Mouse (Mus musculus): ENCODE measurements around the gene Setd7. TPM values are rescaled to one million over a fixed set of nuclear protein-coding genes. Genes with fewer than 3 reads are reported as not detected.

Setd7 gene
- total RNA-seq, 2 experiments from 2014 or later, result 57.0 to 67.0 TPM

- intact Hi-C loops (cut with DNase I), result loop anchor here (10.0 kb wide), 2 partner anchors 622 to 1982 kb away; partner anchors contain the start of genes Maml3, Nhlrc3 and Proser1
Measured at GRCm38 (mm10) chr3:51482781-51483180, 77.9 kb downstream of the Setd7 start.

GRCm38 (mm10) chr3:51481881-51482280 lies 78.8 kb downstream of the Setd7 start:
- no peak for DNase-seq
- intact Hi-C loops (cut with DNase I), result loop anchor here (2.0 to 10.0 kb wide), 3 partner anchors 171 to 1983 kb away; partner anchors contain the start of genes Maml3, Nhlrc3 and Proser1

More at GRCm38 (mm10) chr3:51482781-51483180, 77.9 kb downstream of the Setd7 start:
- DNase-seq, result no peak

GRCm38 (mm10) chr3:51481059-51481458 lies 79.6 kb downstream of the Setd7 start:
- intact Hi-C loops (cut with DNase I), result loop anchor here (2.0 to 10.0 kb wide), 3 partner anchors 172 to 1984 kb away; partner anchors contain the start of genes Maml3, Nhlrc3 and Proser1

GRCm38 (mm10) chr3:51479893-51480292 lies 80.8 kb downstream of the Setd7 start:
- DNase-seq, result no peak
- intact Hi-C loops (cut with DNase I), result loop anchor here (2.0 to 10.0 kb wide), 3 partner anchors 173 to 1985 kb away; partner anchors contain the start of genes Maml3, Nhlrc3 and Proser1

More at GRCm38 (mm10) chr3:51481059-51481458, 79.6 kb downstream of the Setd7 start:
- DNase-seq, result peak; percentile 54 to 77

GRCm38 (mm10) chr3:51475706-51476105 lies 85.0 kb downstream of the Setd7 start:
- intact Hi-C loops (cut with DNase I), result no loop called here
- DNase-seq, result no peak

- DNase-seq, result no peak
- intact Hi-C loops (cut with DNase I), result no loop called here
Measured at GRCm38 (mm10) chr3:51468530-51468929, 92.1 kb downstream of the Setd7 start.

Other genes starting within 250 kb of the Setd7 start
- gene Elf2, start 220.2 kb downstream of the Setd7 start, total RNA-seq (2021), result 10 to 100 TPM; 79.8 to 85.1 TPM
- gene Mgarp, start 164.1 kb downstream of the Setd7 start, total RNA-seq (2021), result under 1 TPM; 0.42 to 0.48 TPM
- 1,000 to 10,000 TPM; 1,294 to 1,362 TPM for gene Ndufc1, start 151.9 kb downstream of the Setd7 start, total RNA-seq (2021)
- 10 to 100 TPM; 48.4 to 48.6 TPM for gene Naa15, start 145.7 kb downstream of the Setd7 start, total RNA-seq (2021)
- 10 to 100 TPM in 1 of 2 experiments, 1 to 10 TPM in 1; 9.8 to 13.9 TPM for gene Rab33b, start 77.0 kb downstream of the Setd7 start, total RNA-seq (2021)
- gene Mgst2, start 99.5 kb upstream of the Setd7 start, total RNA-seq (2021), result 1 to 10 TPM in 1 of 2 experiments, under 1 TPM in 1; 0.35 to 2.1 TPM

Data from heart, postnatal 10 days (tissue).